Mouse (Mus musculus) heart, embryonic 16.5 days (tissue): ENCODE measurements around the gene Zc3hav1. TPM values are rescaled to one million over a fixed set of nuclear protein-coding genes. Genes with fewer than 3 reads are reported as not detected.

Experiments used
- ATAC-seq: fragments of 200-750 bp; cut with Nextera tagmentation; replicated peaks from 2 replicates; pipeline ENCODE4 v1.8.0; 2017; ENCODE audit warnings: moderate number of reproducible peaks; ENCODE audit not compliant: insufficient read depth, low FRiP score; ENCODE audit errors: extremely low read depth
- H3K27ac ChIP-seq: fragments of 300-500 bp; sonication (generic); 2 replicates; pipeline ENCODE4 v1.5.1; 2014; ENCODE audit warnings: mild to moderate bottlenecking, low read length, control low read depth, moderate library complexity
- H3K27me3 ChIP-seq: fragments of 300-500 bp; sonication (generic); 2 replicates; pipeline ENCODE4 v1.6.1; 2014; ENCODE audit warnings: low read length, mixed read lengths; ENCODE audit not compliant: control insufficient read depth, insufficient read depth
- H3K36me3 ChIP-seq: fragments of 300-500 bp; sonication (generic); 2 replicates; pipeline ENCODE4 v1.6.1; 2014; ENCODE audit not compliant: control insufficient read depth, insufficient read depth
- H3K4me1 ChIP-seq: fragments of 300-500 bp; sonication (generic); 2 replicates; pipeline ENCODE4 v1.6.1; 2014; ENCODE audit warnings: low read length, mixed read lengths; ENCODE audit not compliant: control insufficient read depth, insufficient read depth
- H3K4me2 ChIP-seq: fragments of 300-500 bp; sonication (generic); 2 replicates; pipeline ENCODE4 v1.6.1; 2014; ENCODE audit warnings: low read depth, mild to moderate bottlenecking, control low read depth, low read length
- H3K4me3 ChIP-seq: fragments of 300-500 bp; sonication (generic); 2 replicates; pipeline ENCODE4 v1.5.1; 2014; ENCODE audit warnings: mild to moderate bottlenecking, control low read depth, low read length
- H3K9ac ChIP-seq: fragments of 300-500 bp; sonication (generic); 2 replicates; pipeline ENCODE4 v1.6.1; 2014; ENCODE audit warnings: low read length, control low read depth
- H3K9me3 ChIP-seq: fragments of 300-500 bp; sonication (generic); replicated peaks from 2 replicates; pipeline ENCODE4 v1.6.1; 2016; ENCODE audit warnings: low read length; ENCODE audit not compliant: control insufficient read depth
- WGBS: fragments of 180-500 bp; shearing (Covaris S2); extraction: QIAGEN DNeasy Blood & Tissue Kit; methylation state at CpG from one replicate; pipeline ENCODE4 v1.1.7; 2014; 5-methylcytosine and 5-hydroxymethylcytosine counted together
- polyA plus RNA-seq: library from polyadenylated mRNA; unstranded; fragments of >200 nt; fragmentation: Nextera tagmentation; extraction: Ambion mirVana; gene quantifications from 2 replicates; pipeline ENCODE4 v1.2.1, GENCODE M21; 2015

Gene Zc3hav1
- polyA plus RNA-seq, 1 experiment from 2014 or later = 12.4 TPM

DNA sequence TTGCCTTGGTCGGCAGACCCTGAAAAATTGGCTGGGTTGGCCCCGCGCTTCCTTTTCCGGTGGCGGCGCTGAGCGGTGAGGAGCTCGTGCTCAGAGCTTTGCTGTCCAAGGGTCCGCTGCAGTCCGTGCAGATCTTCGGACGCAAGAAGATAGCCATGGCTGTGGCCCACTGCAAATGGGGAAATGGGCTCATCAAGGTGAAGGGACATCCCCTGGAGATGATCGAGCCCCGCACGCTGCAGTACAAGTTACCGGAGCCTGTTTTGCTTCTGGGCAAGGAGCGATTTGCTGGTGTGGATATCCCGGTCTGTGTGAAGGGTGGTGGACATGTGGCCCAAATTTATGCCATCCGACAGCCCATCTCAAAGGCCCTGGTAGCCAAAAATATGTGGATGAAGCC is 70.0 kb downstream of the Zc3hav1 start:
- Histone ChIP-seq H3K9ac (no peak overlapping the region), H3K27me3 (no peaks in the 10 kb centered on the region), H3K4me3 (no peak overlapping the region), H3K36me3 (peaks cover 40% of the 10 kb centered on the region), H3K4me1 (no peaks in the 10 kb centered on the region), H3K9me3 (peaks cover 16% of the 10 kb centered on the region), H3K4me2 (no peak overlapping the region), H3K27ac (no peak overlapping the region)
- ATAC-seq = no peak
- 97% methylated on average over 19 of the region's 19 CpGs for WGBS

DNA sequence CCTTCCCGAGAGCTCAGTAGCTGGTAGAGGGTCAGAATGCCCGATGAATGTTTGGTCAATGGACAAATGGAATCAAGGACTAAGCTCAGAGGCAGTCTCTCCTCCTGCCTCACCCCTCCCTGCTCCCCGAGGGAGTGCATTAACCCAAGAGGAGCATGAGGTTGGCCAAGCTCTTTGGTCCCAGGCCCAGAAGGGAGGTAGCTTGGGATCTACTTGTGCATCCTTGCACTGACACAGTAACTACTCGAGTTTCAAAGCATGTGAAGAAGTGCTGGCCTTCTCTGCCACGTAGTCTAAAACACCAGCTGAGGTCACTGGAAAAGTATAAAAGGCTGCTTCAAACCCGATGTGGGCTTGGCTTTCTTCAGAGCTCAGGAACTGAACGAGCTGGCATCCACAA is 89.9 kb downstream of the Zc3hav1 start:
- no peak overlapping the region for H3K27ac ChIP-seq
- H3K36me3 ChIP-seq = no peaks in the 10 kb centered on the region
- ATAC-seq = no peak
- WGBS = 61% methylated on average over 7 of the region's 7 CpGs
- H3K27me3 ChIP-seq = no peaks in the 10 kb centered on the region
- no peaks in the 10 kb centered on the region for H3K4me1 ChIP-seq
- no peak overlapping the region for H3K4me2 ChIP-seq
- no peak overlapping the region for H3K4me3 ChIP-seq
- peaks cover 2% of the 10 kb centered on the region; the same call in 1 of the 2 replicates for H3K9me3 ChIP-seq
- no peak overlapping the region for H3K9ac ChIP-seq

DNA sequence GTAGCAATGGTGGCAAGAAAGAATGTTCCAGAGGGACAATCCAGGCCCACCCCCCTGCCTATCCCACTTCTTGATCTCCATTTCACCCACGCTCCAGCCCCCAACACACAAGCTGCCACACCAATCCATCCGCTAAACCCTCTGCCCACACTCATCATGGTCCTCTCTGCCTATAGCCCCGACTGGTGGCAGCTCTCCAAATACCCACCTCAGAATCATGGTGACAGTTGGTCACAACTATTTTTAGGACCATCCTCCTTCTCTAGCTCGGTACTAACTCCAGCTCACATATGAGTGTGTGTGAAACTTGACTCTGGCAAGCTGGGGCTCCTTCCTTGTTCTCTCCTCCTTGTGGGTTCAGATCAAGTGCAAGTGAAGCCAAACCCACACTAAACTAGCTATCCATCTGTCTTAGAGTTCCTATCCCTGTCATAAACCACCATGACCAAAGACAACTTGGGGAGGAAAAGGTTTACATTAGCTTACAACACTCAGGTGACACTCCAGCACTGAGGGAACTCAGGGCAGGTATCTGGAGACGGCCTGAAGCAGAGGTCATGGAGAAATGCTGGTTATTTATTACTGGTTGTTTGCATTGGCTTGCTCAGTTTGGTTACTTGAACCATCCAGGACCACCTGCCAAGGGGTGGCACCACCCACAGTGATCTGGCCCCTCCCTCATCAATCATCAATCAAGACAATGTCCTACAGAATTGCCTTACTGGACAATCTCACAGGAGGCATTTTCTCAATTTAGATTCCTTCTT is 90.8 kb downstream of the Zc3hav1 start:
- Histone ChIP-seq H3K36me3 (no peaks in the 10 kb centered on the region), H3K4me1 (no peaks in the 10 kb centered on the region), H3K4me2 (no peak overlapping the region), H3K27ac (no peak overlapping the region), H3K9me3 (peaks cover 2% of the 10 kb centered on the region; the same call in 1 of the 2 replicates), H3K27me3 (no peaks in the 10 kb centered on the region), H3K9ac (no peak overlapping the region), H3K4me3 (no peak overlapping the region)
- no peak for ATAC-seq
- 69% methylated on average over 5 of the region's 5 CpGs for WGBS

DNA sequence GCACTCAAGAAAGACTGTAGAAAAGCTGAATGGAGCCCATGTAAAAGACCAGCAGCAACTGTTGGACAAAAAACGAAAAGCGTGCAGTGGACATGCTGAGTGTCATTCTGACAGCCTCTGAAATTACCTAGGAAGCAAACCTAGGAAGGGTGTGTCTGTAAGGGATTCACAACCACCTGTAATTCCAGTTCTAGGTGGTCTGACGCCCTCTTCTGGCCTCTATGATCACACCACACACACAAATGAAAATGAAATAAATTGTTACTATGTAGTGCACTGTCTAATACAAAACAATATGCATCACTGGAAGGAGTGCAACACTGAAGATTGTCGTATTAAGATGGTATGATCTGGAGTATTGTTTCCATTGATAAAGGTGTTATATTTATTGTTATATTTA is 92.5 kb downstream of the Zc3hav1 start:
- Histone ChIP-seq H3K36me3 (no peaks in the 10 kb centered on the region), H3K9me3 (peaks cover 2% of the 10 kb centered on the region; the same call in 1 of the 2 replicates), H3K4me2 (no peak overlapping the region), H3K27me3 (no peaks in the 10 kb centered on the region), H3K4me3 (no peak overlapping the region), H3K27ac (no peak overlapping the region), H3K4me1 (no peaks in the 10 kb centered on the region), H3K9ac (no peak overlapping the region)
- ATAC-seq = no peak
- 72% methylated on average over 4 of the region's 4 CpGs for WGBS

DNA sequence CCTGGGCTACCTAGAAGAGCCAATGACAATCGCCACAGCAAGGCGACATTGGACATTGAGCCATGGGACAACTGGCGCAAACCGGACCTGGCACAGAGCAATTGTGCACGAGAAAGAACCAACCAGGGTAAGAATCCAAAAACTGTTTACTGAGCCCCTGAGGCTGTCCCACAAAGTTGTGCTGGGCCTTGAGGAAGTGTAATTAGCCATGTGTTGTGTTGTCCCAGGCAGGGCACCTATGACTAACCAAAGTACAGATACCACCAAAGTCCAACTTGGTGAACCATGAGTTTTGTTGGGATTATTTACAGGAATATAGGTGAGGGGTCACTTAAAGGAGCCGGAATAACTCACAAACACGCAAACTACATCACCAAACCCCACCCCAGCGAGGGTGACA is 96.9 kb downstream of the Zc3hav1 start:
- Histone ChIP-seq H3K4me1 (0 out of 2 replicates have a peak, but pooled peaks cover 7% of the 10 kb centered on the region), H3K9me3 (peaks cover 2% of the 10 kb centered on the region; the same call in 1 of the 2 replicates), H3K4me3 (no peak overlapping the region), H3K27me3 (no peaks in the 10 kb centered on the region), H3K4me2 (no peak overlapping the region), H3K36me3 (no peaks in the 10 kb centered on the region), H3K27ac (no peak overlapping the region), H3K9ac (no peak overlapping the region)
- 93% methylated on average over 8 of the region's 8 CpGs for WGBS
- no peak for ATAC-seq

DNA sequence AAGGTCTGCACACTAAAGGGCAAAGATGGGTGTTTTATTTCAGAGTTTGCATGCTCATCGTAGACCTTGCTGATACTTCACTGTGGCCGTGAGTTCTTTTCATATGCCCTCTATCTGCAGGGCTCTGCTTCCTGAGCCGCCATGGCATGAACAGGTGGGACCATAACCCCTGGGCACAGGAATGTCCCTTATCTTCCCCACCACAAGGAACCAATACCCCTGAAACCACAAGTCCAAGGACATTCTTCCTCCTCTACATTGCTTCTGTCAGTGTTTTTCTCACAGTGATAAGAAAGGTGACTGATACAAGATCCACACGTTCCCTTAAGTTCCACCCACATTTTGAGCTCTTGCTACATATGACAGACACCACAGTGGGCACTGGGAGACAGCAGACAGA is 97.6 kb downstream of the Zc3hav1 start:
- H3K9ac ChIP-seq = no peak overlapping the region
- H3K27ac ChIP-seq = no peak overlapping the region
- H3K4me3 ChIP-seq = no peak overlapping the region
- WGBS = 65% methylated on average over 4 of the region's 4 CpGs
- no peaks in the 10 kb centered on the region for H3K27me3 ChIP-seq
- no peaks in the 10 kb centered on the region for H3K36me3 ChIP-seq
- H3K9me3 ChIP-seq = peaks cover 2% of the 10 kb centered on the region; the same call in 1 of the 2 replicates
- 0 out of 2 replicates have a peak, but pooled peaks cover 7% of the 10 kb centered on the region for H3K4me1 ChIP-seq
- H3K4me2 ChIP-seq = no peak overlapping the region
- ATAC-seq = no peak

DNA sequence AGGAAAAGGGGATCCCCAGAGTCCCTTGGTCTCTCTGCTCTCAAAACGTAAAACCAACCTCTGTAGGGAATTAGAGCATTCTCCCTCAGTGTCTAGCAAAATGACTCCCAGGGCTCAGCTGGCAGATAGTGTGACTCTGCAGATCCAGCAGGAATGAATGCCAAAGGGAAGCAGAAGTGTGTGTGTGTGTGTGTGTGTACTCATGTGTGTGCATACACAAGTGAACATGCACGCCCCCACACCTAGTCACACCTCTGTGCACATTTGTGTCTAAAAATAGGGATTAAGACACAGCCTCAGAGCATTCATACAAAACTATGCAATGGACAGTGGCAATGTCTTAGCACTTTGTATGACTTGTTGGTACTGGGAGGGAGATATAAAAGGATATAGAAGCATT is 98.6 kb downstream of the Zc3hav1 start:
- 68% methylated on average over 2 of the region's 2 CpGs for WGBS
- no peak overlapping the region for H3K4me2 ChIP-seq
- no peak overlapping the region for H3K27ac ChIP-seq
- 0 out of 2 replicates have a peak, but pooled peaks cover 7% of the 10 kb centered on the region for H3K4me1 ChIP-seq
- peaks cover 2% of the 10 kb centered on the region; the same call in 1 of the 2 replicates for H3K9me3 ChIP-seq
- H3K27me3 ChIP-seq = no peaks in the 10 kb centered on the region
- H3K9ac ChIP-seq = no peak overlapping the region
- H3K36me3 ChIP-seq = no peaks in the 10 kb centered on the region
- H3K4me3 ChIP-seq = no peak overlapping the region
- ATAC-seq = no peak

Other genes starting within 250 kb of the Zc3hav1 start
- 1.0 and 12.2 TPM in 2 replicates for gene Tmem213, start 245.3 kb downstream of the Zc3hav1 start, polyA plus RNA-seq
- 1.5 and 1.6 TPM in 2 replicates for gene Atp6v0a4, start 230.0 kb downstream of the Zc3hav1 start, polyA plus RNA-seq
- gene D630045J12Rik, start 100.6 kb downstream of the Zc3hav1 start, polyA plus RNA-seq = 1.3 TPM in 2 replicates
- 5.2 TPM in 2 replicates for gene Zc3hav1l, start 55.3 kb downstream of the Zc3hav1 start, polyA plus RNA-seq
- gene Ttc26, start 26.9 kb upstream of the Zc3hav1 start, polyA plus RNA-seq = 2.6 and 2.8 TPM in 2 replicates
- 8.3 and 8.9 TPM in 2 replicates for gene Ubn2, start 79.3 kb upstream of the Zc3hav1 start, polyA plus RNA-seq
- gene Fmc1, start 178.9 kb upstream of the Zc3hav1 start, polyA plus RNA-seq = 276 and 293 TPM in 2 replicates
- 28.3 and 31.9 TPM in 2 replicates for gene Luc7l2, start 196.7 kb upstream of the Zc3hav1 start, polyA plus RNA-seq